Mouse (Mus musculus) heart, postnatal 0 days (tissue): ENCODE measurements around the gene Msx3. TPM values are rescaled to one million over a fixed set of nuclear protein-coding genes. Genes with fewer than 3 reads are reported as not detected.

Experiments
- ATAC-seq: fragments of 200-750 bp; cut with Nextera tagmentation; 2 replicates; pipeline ENCODE4 v1.8.0; 2017; ENCODE audit warnings: low read depth, moderate number of reproducible peaks, moderate library complexity; ENCODE audit not compliant: insufficient read depth
- DNase-seq: peaks from one replicate; pipeline ENCODE4 v3.0.0-alpha.2; 2016; ENCODE audit warnings: low spot score
- H3K27ac ChIP-seq: fragments of 300-500 bp; sonication (generic); 2 replicates; pipeline ENCODE4 v1.5.1; 2014; ENCODE audit warnings: low read depth, mild to moderate bottlenecking
- H3K27me3 ChIP-seq: fragments of 300-500 bp; sonication (generic); 2 replicates; pipeline ENCODE4 v1.6.1; 2014; ENCODE audit warnings: low read length, mixed read lengths; ENCODE audit not compliant: control insufficient read depth, insufficient read depth
- H3K36me3 ChIP-seq: fragments of 300-500 bp; sonication (generic); replicated peaks from 2 replicates; pipeline ENCODE4 v1.6.1; 2014; ENCODE audit warnings: low read length, mixed read lengths; ENCODE audit not compliant: control insufficient read depth, insufficient read depth
- H3K4me1 ChIP-seq: fragments of 300-500 bp; sonication (generic); 2 replicates; pipeline ENCODE4 v1.6.1; 2014; ENCODE audit warnings: antibody characterized with exemption; ENCODE audit not compliant: control insufficient read depth, insufficient read depth
- H3K4me2 ChIP-seq: fragments of 300-500 bp; sonication (generic); 2 replicates; pipeline ENCODE4 v1.6.1; 2014; ENCODE audit warnings: low read depth, mild to moderate bottlenecking, low read length, moderate library complexity
- H3K4me3 ChIP-seq: fragments of 300-500 bp; sonication (generic); 2 replicates; pipeline ENCODE4 v1.5.1; 2014; ENCODE audit warnings: low read depth, low read length
- H3K9ac ChIP-seq: fragments of 300-500 bp; sonication (generic); replicated peaks from 2 replicates; pipeline ENCODE4 v1.6.1; 2014; ENCODE audit warnings: low read depth, low read length, mixed read lengths
- H3K9me3 ChIP-seq: fragments of 300-500 bp; sonication (generic); replicated peaks from 2 replicates; pipeline ENCODE4 v1.6.1; 2016; ENCODE audit warnings: low read length; ENCODE audit not compliant: control insufficient read depth
- CTCF ChIP-seq: IDR thresholded peaks from 2 replicates; pipeline ENCODE4 v1.5.1; 2016; ENCODE audit warnings: antibody characterized with exemption, control low read depth, low read depth
- EP300 ChIP-seq: IDR thresholded peaks from 2 replicates; pipeline ENCODE4 v1.6.1; 2016; ENCODE audit warnings: antibody characterized with exemption, low read depth
- WGBS: fragments of 180-500 bp; shearing (Covaris S2); extraction: QIAGEN DNeasy Blood & Tissue Kit; methylation state at CpG from one replicate; pipeline ENCODE4 v1.1.7; 2014; 5-methylcytosine and 5-hydroxymethylcytosine counted together
- polyA plus RNA-seq: library from polyadenylated mRNA; unstranded; fragments of >200 nt; fragmentation: Nextera tagmentation; extraction: Ambion mirVana; gene quantifications from 2 replicates; pipeline ENCODE4 v1.2.1, GENCODE M21; 2015
- total RNA-seq: library from RNA; depleted of rRNA; stranded (reverse); fragments of >200 nt; gene quantifications from 2 replicates; pipeline ENCODE4 v1.2.3, GENCODE M21; 2014; ENCODE audit warnings: low replicate concordance

Msx3 gene
- total and polyA plus RNA-seq, 2 experiments from 2014 or later, result not detected

DNA sequence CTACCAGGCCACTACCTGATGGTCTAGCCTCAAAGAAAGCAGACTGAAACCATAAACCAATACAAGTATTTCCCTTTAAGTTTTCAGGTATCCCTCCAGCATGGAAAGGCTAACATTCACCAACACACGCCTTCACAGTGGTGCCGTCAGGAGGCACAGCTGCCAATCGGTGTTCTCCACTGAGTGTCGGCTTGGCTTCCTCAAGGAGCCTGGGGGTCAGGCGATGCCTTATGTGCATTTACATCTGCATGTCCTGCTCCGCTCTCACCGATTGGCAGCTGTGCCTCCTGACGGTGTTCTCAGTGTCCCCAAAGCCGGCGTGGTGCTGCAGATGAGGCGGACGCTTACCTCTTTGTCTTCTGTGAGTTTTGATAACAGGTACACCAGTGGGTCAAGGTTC is 17.1 kb downstream of the Msx3 start:
- no peak overlapping the region for H3K4me3 ChIP-seq
- ATAC-seq (no peak), DNase-seq (no peak)
- no peak overlapping the region for H3K27ac ChIP-seq
- H3K4me2 ChIP-seq, result no peak overlapping the region
- H3K27me3 ChIP-seq, result no peaks in the 10 kb centered on the region
- TF ChIP-seq EP300, result no peak
- no peak overlapping the region for H3K9ac ChIP-seq
- H3K36me3 ChIP-seq, result peaks cover 58% of the 10 kb centered on the region
- H3K4me1 ChIP-seq, result peaks cover 4% of the 10 kb centered on the region; the same call in 1 of the 2 replicates
- H3K9me3 ChIP-seq, result no peaks in the 10 kb centered on the region
- 92% methylated on average over 12 of the region's 12 CpGs for WGBS

GRCm38 (mm10) chr7:140011336-140011735 is 37.6 kb downstream of the Msx3 start:
- Histone ChIP-seq H3K36me3 (peaks cover 27% of the 10 kb centered on the region), H3K9me3 (no peaks in the 10 kb centered on the region), H3K27me3 (no peaks in the 10 kb centered on the region), H3K27ac (no peak overlapping the region), H3K4me2 (no peak overlapping the region), H3K4me3 (no peak overlapping the region), H3K4me1 (no peaks in the 10 kb centered on the region), H3K9ac (no peak overlapping the region)
- ATAC-seq (no peak), DNase-seq (no peak)
- 95% methylated on average over 17 of the region's 17 CpGs for WGBS
- TF ChIP-seq EP300, result no peak
- TF ChIP-seq CTCF, result no peak

DNA sequence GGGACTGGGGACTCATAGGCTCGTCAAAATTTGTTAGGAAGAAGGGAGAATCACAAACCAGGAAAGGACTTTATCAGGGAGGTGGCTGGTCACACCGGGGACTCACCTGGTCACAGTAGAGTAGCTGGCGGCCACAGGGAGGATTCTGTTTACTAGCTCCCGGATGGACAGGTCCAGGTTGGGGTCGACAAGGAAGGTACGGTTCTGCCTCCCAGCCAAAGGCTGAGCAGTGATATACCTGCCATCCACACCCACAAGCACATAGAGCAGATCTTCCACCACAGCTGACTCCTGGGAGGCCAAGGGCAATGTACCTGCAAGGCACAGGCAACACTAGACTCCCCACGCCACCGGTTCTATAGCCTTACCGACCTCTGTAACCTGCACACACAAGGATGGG is 41.1 kb downstream of the Msx3 start:
- no peak for ATAC-seq
- no peak overlapping the region for H3K9ac ChIP-seq
- 88% methylated on average over 9 of the region's 9 CpGs for WGBS
- peaks cover 54% of the 10 kb centered on the region for H3K36me3 ChIP-seq
- no peak for TF ChIP-seq CTCF
- TF ChIP-seq EP300, result no peak
- H3K27ac ChIP-seq, result no peak overlapping the region
- H3K4me1 ChIP-seq, result no peaks in the 10 kb centered on the region
- H3K4me3 ChIP-seq, result no peak overlapping the region
- DNase-seq, result no peak
- H3K4me2 ChIP-seq, result no peak overlapping the region
- no peaks in the 10 kb centered on the region for H3K27me3 ChIP-seq
- H3K9me3 ChIP-seq, result no peaks in the 10 kb centered on the region

GRCm38 (mm10) chr7:140006861-140007611 is 41.9 kb downstream of the Msx3 start:
- no peak for TF ChIP-seq CTCF
- no peak for TF ChIP-seq EP300
- Histone ChIP-seq H3K4me2 (no peak overlapping the region), H3K4me1 (no peaks in the 10 kb centered on the region), H3K9ac (no peak overlapping the region), H3K36me3 (peaks cover 60% of the 10 kb centered on the region), H3K27ac (no peak overlapping the region), H3K9me3 (no peaks in the 10 kb centered on the region), H3K27me3 (no peaks in the 10 kb centered on the region), H3K4me3 (no peak overlapping the region)
- DNase-seq, result no peak
- ATAC-seq, result no peak
- WGBS, result 77% methylated on average over 9 of the region's 9 CpGs

- no peaks in the 10 kb centered on the region for H3K9me3 ChIP-seq
- no peak for ATAC-seq
- H3K4me1 ChIP-seq, result no peaks in the 10 kb centered on the region
- H3K36me3 ChIP-seq, result peaks cover 70% of the 10 kb centered on the region
- H3K27ac ChIP-seq, result no peak overlapping the region
- no peak overlapping the region for H3K4me2 ChIP-seq
- DNase-seq, result no peak
- no peak overlapping the region for H3K4me3 ChIP-seq
- H3K9ac ChIP-seq, result no peak overlapping the region
- WGBS, result 87% methylated on average over 8 of the region's 8 CpGs
- TF ChIP-seq CTCF, result no peak
- no peak for TF ChIP-seq EP300
- no peaks in the 10 kb centered on the region for H3K27me3 ChIP-seq
These were observed 44.2 kb downstream of the Msx3 start for GRCm38 (mm10) chr7:140004666-140005065.
